Mouse (Mus musculus): Measurements from ENCODE around the gene Olfr1302.

Gene Olfr1302

DNA sequence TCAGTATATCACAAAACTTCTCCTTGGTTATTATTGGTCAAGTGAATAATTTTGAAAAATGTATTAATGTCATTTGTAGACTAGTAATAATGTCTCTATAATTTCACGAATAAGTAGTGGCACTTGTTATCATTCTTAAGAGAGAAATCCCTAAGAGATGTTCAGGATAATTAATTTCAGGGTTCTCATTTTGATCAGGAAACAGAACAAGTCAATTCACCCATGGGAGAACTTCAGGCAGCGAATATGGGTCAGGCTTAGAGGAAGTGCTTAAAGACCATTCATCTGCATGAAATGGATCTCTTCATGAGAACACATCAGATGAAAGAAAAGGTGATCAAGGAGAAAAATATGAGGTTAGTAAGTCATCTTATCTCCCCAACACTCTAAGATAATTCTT, at the start of gene Olfr1302:
Gene Olfr1302, plus strand, starts transcription at position 301 of the 400 bp plus-strand sequence.
- DNase-seq = no peak

DNA sequence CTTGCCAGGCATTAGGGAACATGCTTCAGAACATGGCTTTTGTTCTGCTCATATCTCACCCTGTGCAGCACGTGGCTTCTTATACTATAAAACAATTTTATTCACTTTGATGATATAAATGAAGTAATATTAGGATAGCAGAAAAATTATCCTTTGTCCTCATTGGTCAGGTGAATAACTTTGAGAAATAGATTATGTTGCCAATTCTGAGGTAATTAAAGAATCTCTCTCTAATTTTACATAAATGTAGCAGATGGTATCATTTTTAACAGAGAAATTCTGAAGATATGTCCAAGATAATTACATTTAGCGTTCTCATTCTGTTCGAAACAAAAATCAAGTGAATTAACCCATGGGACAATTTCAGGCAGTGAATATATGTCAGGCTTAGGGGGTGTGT, 26.5 kb upstream of the Olfr1302 start, which contains the start of gene Olfr1301:
Gene Olfr1301, plus strand, starts transcription at position 301 of the 400 bp plus-strand sequence.
- DNase-seq = no peak

DNA sequence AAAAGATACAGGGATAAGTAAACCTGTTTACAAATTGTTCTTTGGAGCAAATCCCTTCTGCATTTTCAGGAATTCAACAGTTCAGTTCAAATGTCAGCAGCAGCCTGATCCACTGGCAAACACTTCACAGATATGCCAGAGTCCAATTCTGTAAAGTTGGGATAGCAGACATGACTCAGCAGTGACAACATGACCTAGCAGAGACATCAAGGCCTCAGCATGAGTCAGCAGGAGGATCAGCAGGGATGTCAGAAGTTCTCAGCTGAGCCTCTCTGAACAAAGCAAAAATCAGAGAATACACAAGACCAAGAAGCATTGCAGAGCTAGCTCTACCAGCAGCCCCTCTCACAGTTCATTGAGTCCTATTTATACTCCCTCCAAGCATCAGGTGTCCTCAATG, 35.7 kb downstream of the Olfr1302 start:
- no peak for DNase-seq

DNA sequence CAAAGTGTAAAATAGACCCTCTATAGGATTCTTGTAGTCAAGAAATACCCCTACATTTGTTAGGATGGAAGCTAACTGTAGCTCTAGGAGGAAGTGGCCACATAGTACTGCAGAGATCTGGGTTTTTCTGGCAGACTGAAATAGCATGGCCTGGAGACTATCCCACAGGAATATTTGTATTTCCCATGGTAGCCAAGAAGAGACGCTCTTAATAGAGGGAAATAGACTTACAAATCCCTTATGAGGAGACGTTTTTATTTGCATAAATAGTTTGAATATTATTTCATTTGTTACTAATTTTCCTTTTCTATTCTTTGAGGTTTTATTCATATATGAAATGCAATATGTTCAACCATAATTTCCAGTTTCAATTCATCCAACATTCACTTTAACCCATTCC, 43.0 kb downstream of the Olfr1302 start, which contains the start of gene Olfr1303:
Gene Olfr1303, minus strand, starts transcription at position 101 of the 400 bp plus-strand sequence.
- no peak for DNase-seq
